20 mouse cellular contexts compared by ENCODE assay signal in genomic region chr6:94180331-94181150, GRCm38 (mm10).
"Had no signal": no experiment of that assay in that cellular context is flagged by ENCODE, and none has a peak within 500 bp of the region (broad histone marks: within the 10 kb centered on the region; RNA-seq: fewer than 3 reads in every experiment).

No protein-coding gene starts in this region.

- H3K27me3 ChIP-seq: kidney, embryonic 15.5 days; lung, embryonic 15.5 days; midbrain, embryonic 12.5 days; midbrain, embryonic 15.5 days; neural tube, embryonic 12.5 days; neural tube, embryonic 15.5 days had no signal

- H3K4me3 ChIP-seq: kidney, embryonic 15.5 days; left cerebral cortex, adult 2 months; liver, embryonic 12.5 days; liver, embryonic 15.5 days; lung, embryonic 15.5 days; midbrain, embryonic 12.5 days; midbrain, embryonic 15.5 days; neural tube, embryonic 12.5 days; neural tube, embryonic 15.5 days had no signal

- H3K4me1 ChIP-seq: liver, embryonic 15.5 days had no signal

- H3K4me2 ChIP-seq: kidney, embryonic 15.5 days; liver, embryonic 12.5 days; liver, embryonic 15.5 days; lung, embryonic 15.5 days; midbrain, embryonic 12.5 days; midbrain, embryonic 15.5 days; neural tube, embryonic 12.5 days; neural tube, embryonic 15.5 days had no signal

- DNase-seq: kidney, adult 8-10 months; kidney, postnatal 10 days; kidney, postnatal 36 days; layer of hippocampus, postnatal 36 days; lung, adult 18-20 months; lung, postnatal 10 days; lung, postnatal 36 days; retina, postnatal 1 day; right cerebral cortex, postnatal 25 days; thymus, adult 18-20 months; thymus, postnatal 36 days had no signal

- ATAC-seq: liver, embryonic 12.5 days; midbrain, embryonic 15.5 days had no signal

- H3K27ac ChIP-seq: left cerebral cortex, adult 2 months; liver, embryonic 12.5 days; liver, embryonic 15.5 days; midbrain, embryonic 12.5 days; midbrain, embryonic 15.5 days; neural tube, embryonic 12.5 days; neural tube, embryonic 15.5 days had no signal

- H3K36me3 ChIP-seq: kidney, embryonic 15.5 days; liver, embryonic 12.5 days; liver, embryonic 15.5 days; lung, embryonic 15.5 days; midbrain, embryonic 12.5 days; midbrain, embryonic 15.5 days; neural tube, embryonic 12.5 days; neural tube, embryonic 15.5 days had no signal

- H3K9ac ChIP-seq: kidney, embryonic 15.5 days; liver, embryonic 12.5 days; liver, embryonic 15.5 days; lung, embryonic 15.5 days; midbrain, embryonic 12.5 days; midbrain, embryonic 15.5 days; neural tube, embryonic 12.5 days; neural tube, embryonic 15.5 days had no signal

- H3K9me3 ChIP-seq: kidney, embryonic 15.5 days; liver, embryonic 12.5 days; liver, embryonic 15.5 days; lung, embryonic 15.5 days; midbrain, embryonic 12.5 days; midbrain, embryonic 15.5 days; neural tube, embryonic 12.5 days; neural tube, embryonic 15.5 days had no signal
